ENCODE assay signal across 8 mouse cellular contexts in the genomic region with DNA sequence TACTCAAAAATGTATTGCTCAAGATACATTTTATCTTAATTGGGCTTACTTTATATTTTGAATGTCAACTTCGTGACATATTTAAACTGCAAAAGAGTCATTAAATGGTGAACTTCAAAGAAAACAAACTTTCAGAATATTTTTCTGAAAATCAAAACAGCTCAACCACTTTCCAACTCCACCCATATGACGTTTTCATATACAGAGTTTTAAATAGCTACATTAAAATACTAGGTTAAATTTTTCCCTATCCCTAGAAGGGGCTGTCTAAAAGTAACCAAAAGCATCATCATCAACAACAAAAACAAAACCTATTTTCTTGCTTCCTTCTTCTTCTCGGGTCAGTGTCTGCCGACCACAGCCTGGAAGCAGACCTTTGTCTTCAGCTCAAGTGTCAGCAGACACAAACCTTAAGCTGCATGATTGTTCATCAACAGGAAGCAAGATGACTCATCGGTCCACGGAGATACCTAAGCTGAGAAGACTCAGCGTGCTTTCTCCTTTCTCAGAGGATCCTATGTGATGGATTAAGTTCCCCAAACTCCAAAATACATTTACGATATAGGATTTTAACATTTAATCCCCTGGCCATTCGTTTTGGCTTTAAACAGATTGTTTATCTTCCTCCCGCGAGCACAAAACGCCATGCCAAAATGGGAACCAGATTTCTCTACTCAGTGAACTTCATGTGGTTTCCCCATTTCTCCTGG.
DNase-seq lines count a peak whose midpoint lies in the region; ATAC-seq and TF ChIP-seq lines count a peak whose summit lies in the region.

No protein-coding gene starts in this region.

- H3K4me1 ChIP-seq in kidney, adult 2 months (ENCODE audit: control insufficient read depth, insufficient read depth, low read length): 0 out of 2 replicates have a peak, but pooled peaks cover 6% of the 10 kb centered on the region

- peak; percentile 49 for DNase-seq in kidney, adult 2 months
- DNase-seq in kidney, postnatal 14 days: no peak
- DNase-seq in brain, adult 2 months (ENCODE audit: low read depth, low spot score): peak; percentile 66
- DNase-seq in lung, postnatal 4 days: peak; percentile 32 to 41
- DNase-seq in left cerebral cortex, postnatal 36 days (ENCODE audit: low spot score in 2 of 2): no peak
- no peak for DNase-seq in frontal cortex, postnatal 25 days (ENCODE audit: low spot score in 2 of 2)
- DNase-seq in adrenal gland, adult 2 months: no peak

- no peaks in the 10 kb centered on the region for H3K36me3 ChIP-seq in kidney, adult 2 months (ENCODE audit: control insufficient read depth, insufficient read depth, low read length)

- TF ChIP-seq CTCF in kidney, adult 2 months (conservative IDR thresholded peaks at IDR 0.05; ENCODE audit: insufficient read depth, insufficient read length, low read depth, low read length): no peak

- H3K27me3 ChIP-seq in kidney, adult 2 months (replicated peaks; ENCODE audit: control insufficient read depth, insufficient read depth, low read length): no peaks in the 10 kb centered on the region

- H3K4me3 ChIP-seq in kidney, adult 2 months (ENCODE audit: insufficient read depth, low read depth, low read length): no peak overlapping the region

- peak overlapping the region; percentile 68 for H3K27ac ChIP-seq in kidney, adult 2 months (ENCODE audit: insufficient read depth, low read depth, low read length)

- 21% methylated on average over 12 of the region's 12 CpGs for WGBS in kidney, adult 2 months

- ATAC-seq in hematopoietic stem cell, adult 5-6 weeks (replicated peaks in 1 of 2; ENCODE audit: insufficient read depth in 1 of 2, low FRiP score in 2 of 2, low TSS enrichment in 1 of 2, low read depth in 1 of 2, poor library complexity in 2 of 2, severe bottlenecking in 2 of 2): peak; percentile 48 to 56; a peak in 2 of 4 replicates

- intact Hi-C loops in left cerebral cortex, postnatal 36 days (cut with DNase I): no loop called here

- TF ChIP-seq POLR2A in kidney, adult 2 months (IDR thresholded peaks at IDR 0.05; ENCODE audit: low read depth, low read length): no peak

Comparison
In these comparisons a context has a peak if more than half of its experiments do, and no peak if none do; other contexts are left out.
1. DNase-seq: peak in kidney, adult 2 months (single experiment), brain, adult 2 months (single experiment) and lung, postnatal 4 days (2 of 2); none in kidney, postnatal 14 days (single experiment), left cerebral cortex, postnatal 36 days (0 of 2), frontal cortex, postnatal 25 days (0 of 2) and adrenal gland, adult 2 months (single experiment).